Mouse (Mus musculus) macrophage (primary cell): Measurements from ENCODE around the gene Fam210b. TPM values are rescaled to one million over a fixed set of nuclear protein-coding genes. Genes with fewer than 3 reads are reported as not detected.
A peak's percentile ranks its signal among the peaks of the same experiment; 100 is the strongest.
"Not testable (repeated sequence)": the region's sequence is repeated elsewhere in the genome, so short reads cannot be mapped to it uniquely, and the experiment has no call there.

ENCODE experiments used
- H3K27ac ChIP-seq: fragments of 350-480 bp; formaldehyde crosslinking; 2 replicates; pipeline ENCODE4 v1.9.0; 2021
- H3K36me3 ChIP-seq: fragments of 350-480 bp; formaldehyde crosslinking; 2 replicates; pipeline ENCODE4 v1.9.0; 2021; ENCODE audit errors: inconsistent target
- H3K4me3 ChIP-seq: fragments of 350-480 bp; formaldehyde crosslinking; 2 replicates; pipeline ENCODE4 v1.9.0; 2021; ENCODE audit errors: inconsistent target
- H3K79me2 ChIP-seq: fragments of 350-480 bp; formaldehyde crosslinking; 2 replicates; pipeline ENCODE4 v1.9.0; 2021; ENCODE audit errors: inconsistent target
- WGBS: methylation state at CpG from one replicate; pipeline ENCODE4 v1.1.7; 2026; ENCODE audit warnings: inconsistent platforms; ENCODE audit not compliant: missing documents; 5-methylcytosine and 5-hydroxymethylcytosine counted together
- polyA plus RNA-seq: library from polyadenylated mRNA; stranded (reverse); fragments of 250-400 nt; gene quantifications from 3 replicates; pipeline ENCODE4 v1.2.4, GENCODE M21; 2018; ENCODE audit warnings: inconsistent platforms
- total RNA-seq, 78 experiments: library from RNA; depleted of rRNA; stranded (reverse); fragments of 250-400 nt; gene quantifications; 1 replicate in 9 of 78; 2 replicates in 24 of 78; 3 replicates in 43 of 78; 4 replicates in 2 of 78; pipeline ENCODE4 v1.2.4; 2018; ENCODE audit warnings: inconsistent platforms in 56 of 78

Gene Fam210b
- 1 to 10 TPM in 17 of 26 experiments, under 1 TPM in 9; 0.43 to 4.8 (median 1.2) TPM for total RNA-seq (2018; cell fraction: chromatin; rRNA removed)
- total RNA-seq (2018; cell fraction: cytosol; rRNA removed): 10 to 100 TPM in 1 of 26 experiments, 1 to 10 TPM in 25; 4.6 to 10.2 (median 7.0) TPM
- total RNA-seq (2018; cell fraction: nucleus; rRNA removed): 1 to 10 TPM; 1.2 to 6.9 (median 2.2) TPM
- polyA plus RNA-seq: 7.8 to 11.4 TPM (median 8.2 TPM) in 3 replicates

- WGBS: 2% methylated on average over 35 of the region's 35 CpGs
- Histone ChIP-seq H3K27ac (no peak within 1 kb of the TSS), H3K36me3 (no peaks in the 10 kb centered on the region), H3K79me2 (no peaks in the 10 kb centered on the region), H3K4me3 (peak within 1 kb of the TSS; percentile 52)
These were observed at the start of gene Fam210b for GRCm38 (mm10) chr2:172345258-172345738. Gene Fam210b, plus strand, starts transcription at chr2:172345565.

GRCm38 (mm10) chr2:172298083-172298482 lies 47.3 kb upstream of the Fam210b start:
- Histone ChIP-seq H3K27ac (no peak overlapping the region), H3K79me2 (no peaks in the 10 kb centered on the region), H3K4me3 (no peak overlapping the region), H3K36me3 (no peaks in the 10 kb centered on the region)
- WGBS: 9% methylated on average over 1 of the region's 1 CpGs

GRCm38 (mm10) chr2:172298542-172298941 lies 46.8 kb upstream of the Fam210b start:
- no peaks in the 10 kb centered on the region for H3K36me3 ChIP-seq
- 29% methylated on average over 1 of the region's 1 CpGs for WGBS
- no peak overlapping the region for H3K27ac ChIP-seq
- no peak overlapping the region for H3K4me3 ChIP-seq
- no peaks in the 10 kb centered on the region for H3K79me2 ChIP-seq

GRCm38 (mm10) chr2:172299126-172299921 lies 46.0 kb upstream of the Fam210b start:
- WGBS: 27% methylated on average over 14 of the region's 14 CpGs
- Histone ChIP-seq H3K79me2 (no peaks in the 10 kb centered on the region), H3K4me3 (no peak overlapping the region), H3K27ac (no peak overlapping the region), H3K36me3 (no peaks in the 10 kb centered on the region)

- 92% methylated on average over 5 of the region's 5 CpGs for WGBS
- Histone ChIP-seq H3K27ac (no peak overlapping the region), H3K36me3 (no peaks in the 10 kb centered on the region), H3K4me3 (no peak overlapping the region), H3K79me2 (no peaks in the 10 kb centered on the region)
These were observed 43.0 kb upstream of the Fam210b start for GRCm38 (mm10) chr2:172302396-172302795.

GRCm38 (mm10) chr2:172304118-172304708 lies 41.2 kb upstream of the Fam210b start:
- no peak overlapping the region for H3K27ac ChIP-seq
- H3K4me3 ChIP-seq: no peak overlapping the region
- H3K79me2 ChIP-seq: no peaks in the 10 kb centered on the region
- H3K36me3 ChIP-seq: no peaks in the 10 kb centered on the region
- 79% methylated on average over 8 of the region's 8 CpGs for WGBS

- WGBS: 64% methylated on average over 7 of the region's 7 CpGs
- not testable (repeated sequence) for H3K4me3 ChIP-seq, H3K79me2 ChIP-seq, H3K36me3 ChIP-seq, H3K27ac ChIP-seq
These were observed 39.8 kb upstream of the Fam210b start for GRCm38 (mm10) chr2:172305546-172305945.

- no peaks in the 10 kb centered on the region for H3K79me2 ChIP-seq
- no peak overlapping the region for H3K4me3 ChIP-seq
- WGBS: 72% methylated on average over 4 of the region's 4 CpGs
- H3K36me3 ChIP-seq: no peaks in the 10 kb centered on the region
- no peak overlapping the region for H3K27ac ChIP-seq
These were observed 38.8 kb upstream of the Fam210b start for GRCm38 (mm10) chr2:172306544-172306943.

- 90% methylated on average over 9 of the region's 9 CpGs for WGBS
- H3K79me2 ChIP-seq: no peaks in the 10 kb centered on the region
These were observed 33.6 kb upstream of the Fam210b start for GRCm38 (mm10) chr2:172311731-172312130.

GRCm38 (mm10) chr2:172320878-172321277 lies 24.5 kb upstream of the Fam210b start:
- H3K36me3 ChIP-seq: no peaks in the 10 kb centered on the region
- H3K27ac ChIP-seq: no peak overlapping the region
- H3K79me2 ChIP-seq: no peaks in the 10 kb centered on the region
- H3K4me3 ChIP-seq: no peak overlapping the region
- 21% methylated on average over 9 of the region's 9 CpGs for WGBS

More at GRCm38 (mm10) chr2:172311731-172312130, 33.6 kb upstream of the Fam210b start:
- Histone ChIP-seq H3K36me3 (no peaks in the 10 kb centered on the region), H3K4me3 (no peak overlapping the region), H3K27ac (no peak overlapping the region)

- Histone ChIP-seq H3K36me3 (no peaks in the 10 kb centered on the region), H3K79me2 (no peaks in the 10 kb centered on the region), H3K4me3 (no peak overlapping the region), H3K27ac (no peak overlapping the region)
- 66% methylated on average over 8 of the region's 8 CpGs for WGBS
These were observed 17.1 kb upstream of the Fam210b start for GRCm38 (mm10) chr2:172328248-172328647.

- no peaks in the 10 kb centered on the region for H3K36me3 ChIP-seq
- no peaks in the 10 kb centered on the region for H3K79me2 ChIP-seq
- no peak overlapping the region for H3K4me3 ChIP-seq
- no peak overlapping the region for H3K27ac ChIP-seq
- WGBS: 20% methylated on average over 13 of the region's 13 CpGs
These were observed 16.2 kb upstream of the Fam210b start for GRCm38 (mm10) chr2:172329179-172329578.

- H3K79me2 ChIP-seq: no peaks in the 10 kb centered on the region
- no peak overlapping the region for H3K27ac ChIP-seq
- H3K4me3 ChIP-seq: no peak overlapping the region
- whole genome bisulfite sequencing: 91% methylated on average over 18 of the region's 19 CpGs
- no peaks in the 10 kb centered on the region for H3K36me3 ChIP-seq
These were observed 7.0 kb upstream of the Fam210b start for GRCm38 (mm10) chr2:172338206-172338942.

GRCm38 (mm10) chr2:172340936-172341335 lies 4.4 kb upstream of the Fam210b start:
- 60% methylated on average over 3 of the region's 3 CpGs for WGBS

More at GRCm38 (mm10) chr2:172340936-172341335, 4.4 kb upstream of the Fam210b start:
- Histone ChIP-seq H3K4me3 (no peak overlapping the region), H3K27ac (no peak overlapping the region), H3K79me2 (no peaks in the 10 kb centered on the region), H3K36me3 (no peaks in the 10 kb centered on the region)
